Mouse (Mus musculus) CD4-positive naive resting alpha-beta T cell, adult 57 days (primary cell): ENCODE results near the gene Sept1. TPM values are rescaled to one million over a fixed set of nuclear protein-coding genes. Genes with fewer than 3 reads are reported as not detected.

Experiments
- total RNA-seq: library from RNA; stranded (reverse); gene quantifications from one replicate; pipeline ENCODE4 v1.2.4, GENCODE M21; 2023

Gene Sept1
- 664 TPM for total RNA-seq

DNA sequence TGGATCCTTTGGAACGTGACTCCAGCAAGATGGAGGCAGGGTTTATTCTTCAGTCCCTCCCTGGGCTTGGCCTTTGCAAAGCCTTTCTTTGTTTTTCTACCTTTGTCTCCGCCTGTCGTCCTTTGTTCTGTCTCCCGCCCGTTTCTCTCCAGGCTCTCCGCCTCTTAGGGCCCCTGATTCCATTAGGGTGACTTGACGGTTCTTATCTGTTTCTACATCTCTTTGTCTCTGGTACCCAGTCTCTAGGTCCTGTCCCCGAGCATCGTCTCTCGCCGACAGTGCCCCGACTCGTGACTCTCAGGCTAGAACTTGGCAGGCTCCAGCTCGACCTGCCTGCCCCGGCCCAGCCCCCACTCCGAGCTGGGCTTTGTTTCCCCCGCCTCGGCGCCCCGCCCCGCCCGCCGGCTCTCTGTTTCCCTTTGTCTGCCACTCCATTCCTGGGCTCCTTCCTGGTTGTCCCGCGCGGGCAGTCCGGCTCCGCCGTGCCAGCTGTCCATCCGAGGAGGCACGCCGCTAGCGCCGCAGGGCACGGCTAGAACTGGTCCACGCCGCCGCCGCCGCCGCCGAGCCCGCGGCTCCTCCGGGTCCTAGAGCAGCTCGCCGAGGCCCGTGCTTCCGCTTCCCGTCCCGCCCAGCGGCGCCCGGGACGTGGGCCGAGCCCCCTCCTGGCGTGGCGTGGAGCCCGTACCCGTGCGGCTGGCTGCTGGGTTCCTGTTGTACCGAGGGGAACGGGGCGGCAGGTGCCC lies at the start of gene Sept1, which contains the start of gene Zfp553:
Gene Sept1, minus strand, starts transcription at position 509 of the 746 bp plus-strand sequence.
Gene Zfp553, plus strand, starts transcription at position 440 of the 746 bp plus-strand sequence.

DNA sequence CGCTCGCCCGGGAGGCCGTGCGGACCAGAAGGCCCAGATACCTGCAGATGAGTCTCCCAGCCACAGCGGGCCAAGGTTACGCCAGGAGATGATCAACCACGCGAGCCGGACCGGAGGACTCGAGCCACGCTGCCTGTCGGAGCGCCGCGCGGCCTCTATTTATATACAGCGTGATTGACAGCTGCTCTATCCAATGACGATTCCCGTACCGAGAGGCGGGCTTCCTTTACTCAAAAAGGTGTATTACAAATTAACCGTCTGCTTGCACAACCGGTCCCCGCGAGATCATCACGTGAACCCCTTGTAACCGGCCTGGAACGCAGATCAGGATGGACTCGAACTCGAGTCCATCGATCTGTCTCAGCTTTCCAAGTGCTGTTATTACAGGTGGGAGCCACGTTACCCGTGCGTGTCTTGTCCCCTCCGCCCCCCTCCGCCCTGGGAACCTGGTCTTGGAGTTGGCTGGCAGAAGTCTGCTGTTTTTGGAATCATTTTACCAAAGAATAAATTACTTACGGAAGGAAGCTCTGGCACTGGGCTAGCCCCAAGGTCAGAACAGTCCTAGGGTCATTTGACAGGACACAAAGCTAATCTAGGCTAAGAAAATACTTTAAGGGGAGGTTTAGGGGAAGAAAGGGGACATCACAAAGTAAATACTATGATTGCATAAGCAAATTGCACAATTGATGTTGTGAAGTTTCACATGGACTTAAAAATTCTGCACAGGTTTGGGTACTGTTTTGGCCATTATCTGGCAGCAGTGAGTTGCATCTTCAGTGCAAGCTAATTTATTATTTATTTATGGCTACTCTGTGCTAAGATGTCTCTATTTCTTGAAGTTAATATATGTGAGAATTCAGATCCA lies 41.2 kb upstream of the Sept1 start, which contains the start of gene Sephs2:
Gene Sephs2, minus strand, starts transcription at position 131 of the 865 bp plus-strand sequence.

DNA sequence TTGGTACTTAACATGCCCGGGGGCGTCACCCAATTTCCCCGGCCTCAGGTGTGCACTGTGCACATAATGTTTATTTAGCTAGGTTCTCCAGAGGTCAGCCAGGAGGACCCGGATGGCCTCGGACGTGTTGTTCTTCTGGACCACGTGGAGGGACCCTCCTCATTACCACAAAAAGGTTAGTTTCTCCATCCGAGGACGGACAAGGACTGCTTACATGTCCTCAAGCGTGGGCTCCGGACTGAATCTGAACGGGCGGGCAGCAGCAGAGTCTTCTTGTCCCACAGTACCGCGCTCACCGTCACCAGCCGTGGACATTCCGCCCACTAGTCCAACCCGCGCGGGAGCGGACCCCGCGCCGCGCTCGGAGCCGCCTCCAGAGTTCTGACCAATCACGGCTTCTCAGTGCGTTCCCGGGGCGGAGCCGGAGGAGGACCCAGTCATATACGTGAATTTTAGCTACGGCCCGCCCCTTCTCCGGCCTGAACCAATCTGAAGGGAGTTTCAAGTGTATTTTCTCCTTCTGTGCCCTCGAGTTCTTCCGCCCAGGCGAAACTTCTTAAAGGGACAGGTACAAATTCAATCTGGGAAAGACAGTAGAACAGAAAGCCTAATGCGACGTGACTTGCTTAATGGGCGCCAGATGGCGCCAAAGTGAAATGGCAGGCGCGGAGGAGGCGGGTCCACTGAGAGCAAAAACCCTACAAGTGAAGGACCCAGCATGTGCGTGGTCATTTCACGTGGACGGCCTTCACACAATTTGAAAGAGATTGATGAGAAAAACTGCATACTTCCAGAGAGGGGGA lies 27.6 kb upstream of the Sept1 start, which contains the start of gene Dctpp1:
Gene Dctpp1, minus strand, starts transcription at position 401 of the 803 bp plus-strand sequence.

DNA sequence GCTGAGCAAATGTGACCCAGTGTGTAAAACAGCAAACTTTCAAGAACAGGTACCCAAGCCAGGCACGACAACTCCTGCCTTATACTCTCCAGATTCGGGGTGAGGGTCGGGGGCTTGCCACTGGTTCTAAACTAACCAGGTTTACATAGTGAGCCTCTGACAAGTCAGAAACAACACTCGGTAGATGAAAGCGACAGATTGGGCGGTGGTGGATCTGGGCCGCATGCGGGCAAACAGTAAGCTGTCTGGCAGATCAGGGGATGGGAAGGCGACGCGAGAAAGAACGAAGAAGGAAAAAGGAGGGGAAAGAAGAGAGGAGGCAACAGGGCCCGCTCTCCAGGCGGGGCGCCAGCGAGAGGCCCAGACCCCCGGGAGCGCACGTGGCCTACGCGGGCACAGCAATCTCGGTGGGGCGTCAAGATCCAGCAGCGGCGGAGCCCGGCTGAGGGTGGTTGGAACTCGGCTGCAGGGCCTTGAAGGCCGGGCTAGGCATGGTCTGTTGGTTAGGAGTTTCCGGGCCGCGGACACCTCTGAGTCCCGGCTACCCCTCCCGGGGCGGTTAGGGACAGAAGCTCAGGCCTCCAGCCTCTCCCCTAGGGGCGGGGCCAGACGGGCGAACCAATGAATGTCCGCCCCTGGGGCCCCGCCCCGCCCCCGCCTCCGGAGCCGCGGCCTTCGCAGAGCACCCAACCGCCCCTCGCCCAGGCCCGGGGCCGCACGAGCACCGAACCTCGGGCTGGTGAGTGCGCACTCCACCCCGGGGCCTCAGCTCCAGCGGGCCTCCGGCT lies 11.1 kb upstream of the Sept1 start, which contains the start of gene Zfp771:
Gene Zfp771, plus strand, starts transcription at position 405 of the 788 bp plus-strand sequence.

DNA sequence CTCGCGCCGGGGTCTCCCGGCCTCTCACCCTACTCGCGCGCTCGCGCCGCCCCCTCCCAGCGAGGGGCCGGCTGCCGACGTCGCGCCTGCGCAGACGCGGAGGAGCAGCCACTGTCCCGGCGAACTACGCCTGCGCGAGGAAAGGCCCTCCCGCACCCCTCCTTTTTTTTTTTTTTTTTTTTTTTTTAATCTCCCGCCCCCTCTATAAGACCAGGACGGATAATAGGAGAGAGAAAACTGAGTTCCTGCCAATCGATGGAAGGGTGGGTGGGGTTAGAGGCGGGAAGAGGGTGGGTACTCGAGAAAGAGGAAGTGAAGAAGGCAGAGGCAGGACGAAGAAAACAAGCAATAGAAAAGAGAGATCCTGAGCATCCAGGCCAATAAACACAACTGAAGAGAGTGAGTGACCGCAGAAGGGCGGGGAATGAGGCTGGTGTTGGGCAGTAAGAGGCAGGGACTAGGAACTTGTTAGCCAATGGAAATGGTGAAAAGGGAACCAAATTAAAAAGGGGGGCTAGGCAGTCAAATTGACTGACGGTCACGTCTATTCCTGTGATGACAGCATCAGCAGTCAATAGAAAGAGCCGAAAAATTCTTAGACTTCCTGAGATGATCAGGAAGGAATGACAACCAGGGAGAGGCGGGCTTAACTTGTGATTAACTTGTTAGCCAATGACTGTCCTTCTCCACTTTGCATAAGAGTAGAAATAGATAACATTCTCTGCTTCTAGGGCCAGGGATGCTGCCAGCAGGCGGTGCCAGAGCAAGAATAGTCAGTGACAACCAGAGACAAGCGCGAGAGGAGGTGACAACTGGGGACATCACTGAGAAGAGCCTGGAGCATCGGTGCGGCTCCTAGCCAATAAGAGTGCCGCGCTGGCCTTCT lies 24.1 kb downstream of the Sept1 start, which contains the start of gene Mylpf:
Gene Mylpf, plus strand, starts transcription at position 338 of the 886 bp plus-strand sequence.

DNA sequence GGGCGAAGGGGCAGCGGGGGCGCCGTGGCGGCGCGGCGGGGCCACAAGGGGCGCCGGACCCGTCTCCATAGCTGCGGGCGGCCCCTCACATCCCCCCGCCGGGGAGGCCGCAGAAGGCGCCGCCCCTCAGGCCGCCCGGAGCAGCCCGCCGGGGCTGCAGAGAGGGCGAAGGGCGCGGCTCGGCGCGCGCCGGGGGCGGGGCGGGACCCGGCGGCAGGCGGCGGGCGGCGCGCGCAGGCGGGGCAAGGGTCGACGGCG lies 24.7 kb downstream of the Sept1 start, which contains the start of gene Tbc1d10b:
Gene Tbc1d10b, minus strand, starts transcription at position 174 of the 258 bp plus-strand sequence.

DNA sequence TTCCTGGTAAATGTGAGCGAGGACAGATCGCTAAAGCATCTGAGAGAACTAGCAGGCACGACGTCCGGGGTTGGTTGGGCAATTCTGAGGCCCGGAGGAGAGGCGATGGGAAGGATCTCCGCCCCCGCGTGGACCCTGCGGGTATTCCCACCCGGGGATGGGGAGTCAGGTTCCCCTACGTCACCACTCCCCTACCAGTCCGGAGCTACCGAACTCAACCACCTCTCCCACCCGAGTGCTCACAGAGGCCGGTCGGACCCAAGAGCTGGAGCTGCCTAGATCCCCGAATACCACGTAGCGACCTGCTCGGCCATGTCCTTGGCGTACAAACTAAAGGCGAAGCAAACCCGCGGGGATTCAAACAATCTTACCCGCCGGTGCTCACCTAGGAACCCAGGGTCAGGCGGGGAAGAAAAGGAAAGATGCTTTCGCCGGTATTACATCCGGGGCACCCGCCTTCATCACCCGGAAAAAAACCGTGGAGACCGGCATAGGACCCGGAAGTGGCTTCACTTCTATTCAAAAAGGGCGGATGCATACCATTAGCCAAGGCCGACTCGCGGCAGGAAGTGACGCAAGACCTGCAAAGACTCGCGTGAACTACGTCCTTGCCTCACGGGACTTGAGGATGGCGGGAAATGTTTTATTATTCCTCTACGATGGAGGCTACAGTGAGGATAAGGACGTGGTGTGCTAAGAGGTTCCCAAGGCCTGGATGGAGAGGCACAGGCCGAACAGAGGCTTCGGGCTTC lies 37.2 kb downstream of the Sept1 start, which contains the start of gene Cd2bp2:
Gene Cd2bp2, minus strand, starts transcription at position 507 of the 752 bp plus-strand sequence.

Other genes with a start within 250 kb of the Sept1 start
- 39.4 TPM for gene Mvp, start 218.5 kb downstream of the Sept1 start, total RNA-seq
- not detected for gene Pagr1b, start 216.6 kb downstream of the Sept1 start, total RNA-seq
- 27.0 TPM for gene Pagr1a, start 215.8 kb downstream of the Sept1 start, total RNA-seq
- 35.1 TPM for gene Gm42742, start 212.0 kb downstream of the Sept1 start, total RNA-seq
- gene Prrt2, start 211.9 kb downstream of the Sept1 start, total RNA-seq: 5.5 TPM
- gene Maz, start 206.1 kb downstream of the Sept1 start, total RNA-seq: 228 TPM
- 1.9 TPM for gene Kif22, start 190.7 kb downstream of the Sept1 start, total RNA-seq
- not detected for gene Zg16, start 145.8 kb downstream of the Sept1 start, total RNA-seq
- 95.7 TPM for gene AI467606, start 141.8 kb downstream of the Sept1 start, total RNA-seq
- gene Qprt, start 110.9 kb downstream of the Sept1 start, total RNA-seq: 34.3 TPM
- gene Spn, start 95.3 kb downstream of the Sept1 start, total RNA-seq: 356 TPM
- gene Cd2bp2, start 37.1 kb downstream of the Sept1 start, total RNA-seq: 80.1 TPM
- gene Tbc1d10b, start 24.7 kb downstream of the Sept1 start, total RNA-seq: 57.2 TPM
- gene Mylpf, start 24.2 kb downstream of the Sept1 start, total RNA-seq: 18.8 TPM
- gene Zfp553, start 69 bp downstream of the Sept1 start, total RNA-seq: 12.1 TPM
- gene Zfp771, start 11.1 kb upstream of the Sept1 start, total RNA-seq: 13.5 TPM
- 15.0 TPM for gene Dctpp1, start 27.6 kb upstream of the Sept1 start, total RNA-seq
- gene Sephs2, start 40.9 kb upstream of the Sept1 start, total RNA-seq: 22.2 TPM
- gene Itgal, start 63.1 kb upstream of the Sept1 start, total RNA-seq: 195 TPM
- gene Zfp768, start 112.5 kb upstream of the Sept1 start, total RNA-seq: 0.24 TPM
- 22.1 TPM for gene Zfp747, start 142.9 kb upstream of the Sept1 start, total RNA-seq
- 6.5 TPM for gene 9130019O22Rik, start 154.0 kb upstream of the Sept1 start, total RNA-seq
- gene E430018J23Rik, start 160.5 kb upstream of the Sept1 start, total RNA-seq: 20.0 TPM
- gene Zfp764, start 173.7 kb upstream of the Sept1 start, total RNA-seq: 12.6 TPM
- gene Zfp688, start 188.9 kb upstream of the Sept1 start, total RNA-seq: 14.5 TPM
- gene Zfp689, start 216.0 kb upstream of the Sept1 start, total RNA-seq: 8.7 TPM
- gene Prr14, start 226.5 kb upstream of the Sept1 start, total RNA-seq: 139 TPM
- gene Fbrs, start 246.1 kb upstream of the Sept1 start, total RNA-seq: 225 TPM